Mouse (Mus musculus): Measurements from ENCODE around the gene Phospho2. TPM values are rescaled to one million over a fixed set of nuclear protein-coding genes. Genes with fewer than 3 reads are reported as not detected.
"Not testable (repeated sequence)": the region's sequence is repeated elsewhere in the genome, so short reads cannot be mapped to it uniquely, and the experiment has no call there.

Gene Phospho2
- total RNA-seq (2015) (19.8 and 25.3 TPM in 2 replicates), total RNA-seq (2017) (22.0 and 27.5 TPM in 2 replicates)

DNA sequence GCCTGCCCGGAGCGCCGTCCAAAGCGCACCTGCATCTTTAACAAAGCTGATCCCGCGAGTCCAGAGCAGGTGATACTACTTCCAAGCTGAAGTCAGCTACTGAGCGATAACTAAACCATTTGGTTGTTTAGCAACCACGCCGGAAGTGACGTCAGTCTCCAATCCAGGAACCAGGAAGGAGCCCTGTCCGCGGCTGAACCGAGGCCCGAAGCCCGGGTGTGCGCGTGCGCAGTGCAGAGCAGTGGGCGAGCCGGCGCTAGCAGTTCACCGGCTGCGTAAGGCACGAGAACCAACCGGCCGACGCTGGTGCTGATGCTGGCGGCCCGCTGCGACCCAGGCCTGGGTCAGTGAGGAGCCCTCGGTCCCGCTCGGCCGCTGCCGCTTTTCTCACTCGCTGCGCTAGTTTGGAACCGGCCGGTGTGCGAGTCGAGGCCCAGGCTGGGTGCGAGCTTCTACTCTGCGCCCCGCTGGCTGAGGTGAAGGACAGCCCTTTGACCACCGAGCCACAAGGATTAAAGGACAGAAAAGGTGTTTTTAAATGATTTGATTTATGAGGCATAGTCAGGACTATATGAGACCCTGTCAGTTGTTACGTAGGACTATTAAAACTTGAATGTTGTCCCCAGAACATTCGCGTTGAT is at the start of gene Phospho2, which contains the start of gene Ccdc173:
TSS of gene Phospho2 (plus strand) at position 195 of the 641 bp plus-strand sequence.
TSS of gene Ccdc173 (minus strand) at position 147 of the 641 bp plus-strand sequence.
- ATAC-seq (ENCODE audit: poor library complexity, severe bottlenecking): peak; percentile 91

DNA sequence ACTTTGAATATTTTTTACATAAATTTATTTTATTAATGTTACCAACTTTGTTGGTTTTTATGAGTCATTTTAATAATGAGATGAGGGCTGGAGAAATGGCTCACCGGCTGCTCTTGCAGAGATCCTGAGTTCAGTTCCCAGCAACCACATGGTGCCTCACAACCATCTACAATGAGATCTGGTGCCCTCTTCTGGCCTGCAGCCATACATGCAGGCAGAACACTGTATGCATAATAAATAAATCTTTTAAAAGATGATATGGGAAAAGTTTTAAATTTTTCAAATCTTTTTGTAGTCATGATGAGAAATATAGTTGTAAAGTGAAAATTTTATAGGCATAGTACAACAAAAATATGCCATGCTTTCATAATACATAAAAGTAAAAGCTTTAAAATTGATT is 44.3 kb upstream of the Phospho2 start:
- ATAC-seq (ENCODE audit: poor library complexity, severe bottlenecking): no peak

DNA sequence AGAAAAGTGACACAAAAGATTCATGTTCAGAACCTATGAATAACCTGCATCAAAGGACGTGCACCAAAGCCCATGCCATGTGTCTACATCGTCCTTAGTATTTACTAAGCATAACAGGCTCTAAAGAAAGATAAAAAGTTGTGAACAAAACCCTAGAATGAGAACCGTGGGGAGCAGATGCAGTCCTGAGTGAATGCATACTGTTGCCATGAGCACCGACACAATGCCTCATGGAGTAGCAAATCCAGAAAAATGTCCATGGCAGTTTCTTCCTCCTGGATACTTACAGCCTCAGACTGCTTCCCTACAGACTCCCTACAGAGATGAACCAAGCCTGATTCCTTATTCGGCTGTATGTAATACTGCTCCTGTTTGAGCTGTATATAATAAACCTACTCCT is 28.4 kb upstream of the Phospho2 start:
- no peak for ATAC-seq (ENCODE audit: poor library complexity, severe bottlenecking)

DNA sequence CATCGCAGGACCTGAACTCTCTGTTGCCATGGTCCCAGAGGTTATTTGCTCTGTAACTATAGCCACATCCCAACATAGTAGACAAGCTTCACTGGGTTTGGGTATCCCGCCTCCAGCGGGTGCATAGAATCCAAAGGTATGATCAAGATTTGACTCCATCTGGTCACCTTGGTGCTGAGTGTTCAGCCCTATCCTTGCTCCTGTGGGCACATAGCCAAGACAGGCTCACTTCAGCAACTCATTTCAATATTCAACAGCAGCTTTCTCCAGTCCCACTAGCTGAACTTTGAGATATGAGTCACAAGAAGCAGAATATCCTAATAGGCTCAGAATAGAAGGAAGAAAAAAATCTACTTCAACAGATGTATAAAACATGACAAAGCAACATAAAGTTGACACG is 26.1 kb upstream of the Phospho2 start:
- no peak for ATAC-seq (ENCODE audit: poor library complexity, severe bottlenecking)

DNA sequence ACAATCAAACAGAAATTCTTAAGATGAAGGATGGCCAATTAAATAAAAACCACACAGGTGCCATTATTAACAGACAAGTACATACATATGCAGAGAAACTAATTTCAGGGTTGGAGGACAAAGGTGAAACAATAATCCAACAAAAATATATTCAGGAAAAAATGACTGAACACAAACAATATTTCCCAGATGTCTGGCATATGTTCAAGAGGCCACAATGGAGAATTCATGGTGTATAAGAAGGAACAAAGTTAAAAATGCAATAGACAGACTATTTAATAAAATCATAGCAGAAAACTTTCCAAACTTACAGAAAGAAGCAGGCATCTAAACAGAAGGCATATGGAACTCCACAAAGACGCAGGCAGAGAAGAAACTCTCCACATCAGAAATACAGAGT is 24.7 kb upstream of the Phospho2 start:
- ATAC-seq (ENCODE audit: poor library complexity, severe bottlenecking): no peak

DNA sequence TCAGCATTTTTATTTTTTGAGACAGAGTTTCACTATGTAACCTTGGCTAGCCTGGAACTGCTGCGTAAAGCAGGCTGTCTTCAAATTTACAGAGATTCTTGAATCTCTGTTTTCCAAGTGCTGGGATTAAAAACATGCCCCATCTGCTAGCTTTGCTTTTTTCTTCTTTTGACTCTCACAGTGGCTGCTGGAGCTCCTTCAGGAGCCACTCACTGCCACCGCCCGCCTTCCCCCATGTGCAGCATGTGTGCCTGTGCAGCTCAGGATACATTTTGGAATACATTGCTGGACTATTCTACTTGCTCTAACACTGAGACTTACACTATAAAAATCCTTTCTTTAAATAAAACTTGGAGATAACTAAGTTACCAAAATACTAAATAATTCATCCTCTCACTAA is 16.1 kb upstream of the Phospho2 start:
- ATAC-seq (ENCODE audit: poor library complexity, severe bottlenecking): no peak

DNA sequence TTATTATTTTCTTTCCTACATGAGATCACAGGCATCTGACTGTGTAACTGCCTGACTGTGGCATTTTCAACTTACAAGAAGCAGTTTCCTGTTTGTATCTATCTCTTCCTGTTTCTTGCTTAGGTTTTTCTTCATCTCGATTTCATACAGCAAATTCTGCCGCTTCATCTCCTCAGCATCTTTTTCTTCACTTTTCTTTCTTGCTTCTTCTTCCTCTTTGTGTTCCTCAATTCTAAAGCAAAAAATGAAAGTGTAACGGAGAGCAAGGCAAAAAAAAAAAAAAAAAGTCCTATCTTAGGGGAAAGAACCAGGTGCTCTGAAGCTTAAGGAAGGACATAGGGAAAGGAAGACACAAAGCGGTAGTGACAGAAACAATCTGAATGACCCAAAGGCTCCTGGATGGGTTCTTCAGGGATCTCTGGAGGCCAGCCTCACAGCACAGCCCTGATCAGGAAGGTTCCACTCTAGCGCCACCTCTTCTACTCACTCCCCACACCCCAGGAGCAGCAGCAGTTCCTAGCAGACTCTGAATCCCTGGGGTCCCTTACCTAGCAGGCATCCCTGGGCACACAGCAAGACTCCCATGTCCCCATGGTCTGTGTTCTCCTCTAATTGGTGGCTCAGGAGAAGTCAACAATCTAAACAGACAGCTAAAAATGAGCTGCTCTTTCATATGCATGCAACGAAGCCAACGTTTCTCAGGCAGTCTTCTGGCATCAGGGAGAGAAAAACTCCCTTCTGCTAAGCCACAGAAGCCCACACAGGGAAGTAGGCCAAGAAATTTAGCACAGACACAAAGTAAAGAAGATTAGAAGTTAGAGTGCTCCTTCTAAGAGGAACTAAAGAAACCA is 11.2 kb upstream of the Phospho2 start:
- peak; percentile 62 for ATAC-seq (ENCODE audit: poor library complexity, severe bottlenecking)

DNA sequence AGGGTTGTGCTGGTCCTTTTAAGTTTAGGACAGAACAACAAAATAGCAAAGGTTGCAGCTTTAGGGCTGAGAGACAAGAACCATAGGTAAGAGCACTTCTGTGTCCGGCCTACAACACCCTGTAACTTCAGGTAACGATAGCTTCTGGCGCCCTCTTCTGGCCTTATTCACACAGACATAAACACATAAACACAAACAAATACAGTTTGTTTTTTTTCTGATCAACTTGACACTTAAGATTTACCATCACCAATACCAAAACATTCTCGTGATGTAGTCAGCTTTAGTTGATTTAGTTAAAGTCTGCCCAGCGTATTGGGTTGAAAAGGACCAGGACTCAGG is 10.6 kb upstream of the Phospho2 start:
- ATAC-seq (ENCODE audit: poor library complexity, severe bottlenecking): peak; percentile 79

DNA sequence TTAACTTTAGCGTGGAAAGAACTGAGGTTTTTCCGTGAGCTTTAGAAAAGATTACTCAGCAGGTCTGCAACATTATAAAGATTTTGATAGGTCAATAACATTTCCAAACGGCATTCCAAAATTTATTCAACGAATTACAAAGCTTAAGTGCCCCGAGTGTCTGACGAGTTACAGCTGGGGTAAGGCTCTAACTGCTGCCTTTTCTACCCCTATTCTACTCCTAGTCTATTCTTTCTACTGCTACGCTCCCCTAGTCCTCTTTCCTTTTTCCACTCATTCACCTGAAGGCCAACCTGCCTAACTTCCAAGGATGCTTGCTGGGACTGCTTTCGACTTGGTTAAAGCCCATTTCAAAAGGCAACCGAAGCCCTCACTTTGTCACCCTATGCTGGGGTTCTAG is 449 bp upstream of the Phospho2 start:
- ATAC-seq (ENCODE audit: poor library complexity, severe bottlenecking): no peak

DNA sequence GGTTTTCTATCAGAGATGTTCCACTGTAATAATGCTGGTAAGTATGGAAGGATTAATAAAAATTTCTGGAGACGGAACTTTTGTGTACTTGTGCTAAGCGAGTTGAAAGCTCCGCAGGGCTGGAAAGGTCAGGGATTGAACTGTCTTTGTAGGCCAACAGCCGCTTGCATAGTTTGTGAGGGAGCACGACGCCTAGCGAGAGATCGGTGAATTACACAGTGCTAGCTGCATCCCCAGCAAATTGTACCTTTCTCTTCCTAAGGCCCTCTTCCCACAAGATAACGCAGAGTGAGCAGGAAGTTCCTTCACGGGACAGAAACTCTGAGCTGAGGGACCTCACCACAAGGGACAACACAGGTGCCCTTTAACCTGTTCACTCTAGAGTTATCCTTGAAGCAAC is 862 bp downstream of the Phospho2 start:
- peak; percentile 80 for ATAC-seq (ENCODE audit: poor library complexity, severe bottlenecking)

DNA sequence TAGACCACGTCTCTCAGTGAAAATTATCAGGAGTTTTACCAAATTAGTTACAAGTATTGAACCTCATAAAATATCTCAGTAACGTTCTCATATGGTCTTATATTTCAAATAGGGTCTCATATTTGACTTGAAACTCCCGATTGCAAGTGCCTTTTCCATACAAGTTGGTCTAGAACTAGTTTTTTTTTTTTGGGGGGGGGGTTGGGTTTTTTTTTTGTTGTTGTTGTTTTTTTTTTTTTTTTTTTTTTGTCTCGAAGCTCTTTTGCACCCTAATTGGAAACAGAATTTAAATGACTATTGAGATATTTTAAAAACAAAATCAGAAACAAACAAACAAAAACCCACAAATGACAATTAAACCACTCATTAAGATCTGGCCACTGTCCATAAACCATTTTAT is 1.3 kb downstream of the Phospho2 start:
- ATAC-seq (ENCODE audit: poor library complexity, severe bottlenecking): no peak

DNA sequence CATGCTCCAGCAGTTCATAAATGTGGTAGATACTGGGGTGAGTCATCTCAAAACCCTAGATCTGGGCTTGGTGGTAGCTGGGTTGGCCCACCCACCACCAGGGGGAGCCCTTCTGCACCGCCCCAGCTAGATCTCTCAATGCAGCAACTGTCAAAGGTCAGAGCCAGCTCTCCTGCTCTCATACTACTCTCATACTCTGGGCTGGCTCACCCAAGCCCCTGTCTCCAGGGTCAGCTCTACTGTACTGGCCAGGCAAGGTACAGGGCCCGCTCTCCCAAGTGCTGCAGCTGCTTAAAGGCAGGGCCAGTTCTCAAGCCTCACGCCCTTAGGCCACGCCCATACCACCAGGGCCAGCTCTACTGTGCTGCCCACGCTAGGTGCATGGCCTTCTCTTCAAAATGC is 13.5 kb downstream of the Phospho2 start:
- peak; percentile 98 for ATAC-seq (ENCODE audit: poor library complexity, severe bottlenecking)

DNA sequence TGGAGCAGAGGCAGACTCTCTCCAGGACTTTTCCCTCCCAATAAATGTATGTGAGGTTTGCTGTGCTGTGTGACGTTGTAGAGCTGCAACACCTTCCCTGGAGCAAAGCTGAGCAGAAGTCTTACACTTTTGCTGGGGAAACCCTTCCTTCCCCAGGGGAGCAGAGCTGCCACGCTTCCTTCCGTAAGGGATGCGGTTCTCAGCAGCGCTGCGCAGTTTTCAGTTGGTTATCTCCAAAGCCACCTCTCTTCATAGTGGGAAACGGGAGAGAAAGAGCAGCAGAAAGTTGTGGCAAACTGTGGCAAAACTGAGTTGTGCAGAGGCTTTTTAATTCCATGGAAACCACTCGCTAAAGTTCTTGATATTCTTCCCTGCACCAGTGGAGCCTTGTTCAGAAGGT is 14.3 kb downstream of the Phospho2 start:
- no peak for ATAC-seq (ENCODE audit: poor library complexity, severe bottlenecking)

DNA sequence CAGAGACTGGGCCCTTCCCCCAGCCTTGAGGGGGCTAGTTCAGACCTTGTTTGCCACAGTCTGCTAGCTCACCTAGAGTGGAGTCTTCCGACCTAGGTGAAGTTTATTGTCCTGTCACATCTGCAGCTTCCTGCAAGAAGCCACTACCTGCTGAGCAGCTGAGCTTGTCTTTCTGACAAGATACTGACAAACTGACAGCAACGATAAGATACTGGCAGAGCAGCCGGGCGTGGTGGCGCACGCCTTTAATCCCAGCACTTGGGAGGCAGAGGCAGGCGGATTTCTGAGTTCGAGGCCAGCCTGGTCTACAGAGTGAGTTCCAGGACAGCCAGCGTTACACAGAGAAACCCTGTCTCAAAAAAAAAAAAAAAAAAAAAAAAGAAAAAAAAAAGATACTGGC is 15.2 kb downstream of the Phospho2 start:
- not testable (repeated sequence) for ATAC-seq (ENCODE audit: poor library complexity, severe bottlenecking)

DNA sequence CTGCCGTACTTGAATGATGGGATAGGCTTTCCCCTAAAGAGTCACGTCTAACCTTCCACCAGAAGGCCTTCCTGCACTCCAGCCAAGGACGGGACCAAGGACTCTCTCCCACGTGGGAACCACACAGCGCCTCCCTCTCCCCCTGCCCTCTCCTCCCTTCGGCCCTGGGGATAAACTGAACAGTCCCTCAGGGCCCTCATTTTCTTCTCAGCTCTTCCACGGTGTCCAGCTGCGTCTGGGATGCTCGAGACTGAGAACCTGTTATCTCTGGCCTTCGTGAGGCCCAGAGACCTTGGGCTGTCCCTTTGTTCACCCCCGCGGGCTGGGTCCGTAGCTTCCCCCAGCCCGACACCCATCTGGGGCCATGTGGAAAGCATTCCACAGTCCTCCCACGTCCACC is 20.7 kb downstream of the Phospho2 start:
- ATAC-seq (ENCODE audit: poor library complexity, severe bottlenecking): no peak

DNA sequence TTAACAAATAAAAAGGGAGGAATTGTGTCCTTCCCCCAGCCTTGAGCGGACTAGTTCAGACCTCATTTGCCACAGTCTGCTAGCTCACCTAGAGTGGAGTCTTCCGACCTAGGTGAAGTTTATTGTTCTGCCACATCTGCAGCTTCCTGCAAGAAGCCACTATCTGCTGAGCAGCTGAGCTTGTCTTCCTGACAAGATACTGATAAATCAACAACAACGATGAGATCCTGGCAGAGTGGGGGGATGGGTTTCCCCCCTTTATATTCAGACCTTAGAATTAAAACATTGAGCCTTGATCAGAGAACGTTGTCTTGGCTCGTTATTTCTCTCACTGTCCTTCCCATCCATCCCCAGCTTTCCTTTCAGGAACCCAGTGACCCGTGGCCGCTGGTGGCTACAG is 21.9 kb downstream of the Phospho2 start:
- ATAC-seq (ENCODE audit: poor library complexity, severe bottlenecking): not testable (repeated sequence)

DNA sequence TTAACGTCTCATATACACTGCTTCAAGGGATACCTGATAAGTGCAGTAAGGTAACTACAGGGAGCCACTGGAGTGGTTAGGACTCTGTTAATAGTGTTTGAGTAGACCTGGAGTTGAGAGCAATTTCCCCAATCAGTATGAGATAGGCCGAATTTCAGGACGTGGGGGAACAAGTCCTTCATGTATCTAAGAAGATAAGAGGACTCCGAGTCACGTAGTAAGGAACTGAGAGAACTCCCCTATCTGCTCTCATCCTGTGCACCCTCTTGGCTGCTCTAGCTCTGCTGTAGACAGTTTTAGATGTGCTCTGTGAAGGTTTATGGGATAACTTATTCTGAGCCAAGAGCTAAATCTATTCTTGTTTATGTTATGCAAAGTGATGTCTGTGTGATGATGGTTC is 27.2 kb downstream of the Phospho2 start:
- no peak for ATAC-seq (ENCODE audit: poor library complexity, severe bottlenecking)

DNA sequence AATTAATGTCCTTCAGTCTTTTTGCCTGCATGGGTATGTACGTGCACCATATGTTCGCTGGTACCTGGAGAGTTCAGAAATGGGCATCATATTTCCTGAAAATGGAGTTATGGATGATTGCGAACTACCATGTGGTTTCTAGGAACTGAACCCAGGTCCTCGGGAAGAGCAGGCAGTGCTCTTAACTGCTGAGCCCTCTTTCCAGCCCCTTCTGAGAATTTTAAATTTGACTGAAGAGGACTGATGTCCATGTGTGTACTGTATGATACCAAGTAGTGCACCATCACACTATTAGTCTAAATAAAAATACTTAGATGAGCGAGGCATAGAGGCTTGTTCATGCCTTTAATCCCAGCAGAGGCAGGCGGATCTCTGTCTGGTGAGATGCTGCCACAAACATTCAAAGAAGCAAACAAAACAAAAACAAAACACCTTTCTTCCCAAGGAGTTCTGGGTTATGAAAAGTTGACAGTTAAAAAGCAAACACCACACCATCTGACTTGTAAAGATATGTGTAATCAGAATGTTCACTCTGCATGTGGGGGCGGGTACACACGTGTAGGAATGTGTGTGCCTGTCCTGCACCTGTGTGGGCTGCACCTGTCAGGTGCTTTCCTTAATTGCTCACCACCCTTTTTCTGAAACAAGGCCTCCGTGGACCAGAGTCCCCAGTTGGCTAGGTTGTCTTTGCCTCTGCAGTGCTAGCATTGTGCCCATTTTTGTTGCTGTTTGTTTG is 29.1 kb downstream of the Phospho2 start:
- ATAC-seq (ENCODE audit: poor library complexity, severe bottlenecking): no peak

DNA sequence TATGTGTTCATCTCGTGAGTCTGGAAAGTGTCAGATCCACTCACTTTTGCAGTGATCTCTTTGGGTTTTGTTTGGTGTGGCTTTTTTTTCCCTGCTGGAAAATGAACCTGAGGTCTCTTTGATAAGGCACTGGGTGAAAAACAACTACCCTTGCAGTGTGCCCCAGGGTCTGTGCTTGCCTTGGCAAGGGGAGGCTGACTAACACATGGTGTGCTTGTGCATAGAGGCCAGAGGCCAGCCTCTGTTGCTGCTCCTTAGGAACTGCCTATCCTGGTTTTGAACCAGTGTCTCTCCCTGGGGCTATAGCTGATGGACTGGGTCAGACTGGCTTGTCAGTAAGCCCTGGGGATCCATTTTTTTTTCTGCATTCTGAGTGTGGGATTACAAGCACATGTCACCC is 30.8 kb downstream of the Phospho2 start:
- no peak for ATAC-seq (ENCODE audit: poor library complexity, severe bottlenecking)

DNA sequence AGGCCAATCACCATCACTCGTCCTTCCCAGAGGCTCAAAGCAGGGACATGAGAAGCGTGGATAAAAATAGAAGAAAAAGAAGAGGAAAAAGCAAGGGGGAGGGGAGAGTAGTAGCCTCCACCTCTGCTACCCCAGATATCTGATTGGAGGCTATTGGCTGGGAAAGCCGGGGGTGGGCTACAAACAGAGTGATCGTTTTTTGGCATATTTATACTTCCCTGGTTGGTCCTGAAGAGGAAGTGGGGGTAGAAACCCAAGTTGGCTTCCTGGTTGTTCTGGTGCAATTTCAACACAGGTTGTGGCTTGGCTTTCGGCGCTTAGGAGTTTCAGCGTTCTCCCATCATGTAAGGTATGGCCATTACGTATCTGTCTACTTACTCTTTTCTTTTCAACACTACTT is 32.3 kb downstream of the Phospho2 start, which contains the start of gene Klhl23:
TSS of gene Klhl23 (plus strand) at position 234 of the 400 bp plus-strand sequence.
- ATAC-seq (ENCODE audit: poor library complexity, severe bottlenecking): peak; percentile 78

DNA sequence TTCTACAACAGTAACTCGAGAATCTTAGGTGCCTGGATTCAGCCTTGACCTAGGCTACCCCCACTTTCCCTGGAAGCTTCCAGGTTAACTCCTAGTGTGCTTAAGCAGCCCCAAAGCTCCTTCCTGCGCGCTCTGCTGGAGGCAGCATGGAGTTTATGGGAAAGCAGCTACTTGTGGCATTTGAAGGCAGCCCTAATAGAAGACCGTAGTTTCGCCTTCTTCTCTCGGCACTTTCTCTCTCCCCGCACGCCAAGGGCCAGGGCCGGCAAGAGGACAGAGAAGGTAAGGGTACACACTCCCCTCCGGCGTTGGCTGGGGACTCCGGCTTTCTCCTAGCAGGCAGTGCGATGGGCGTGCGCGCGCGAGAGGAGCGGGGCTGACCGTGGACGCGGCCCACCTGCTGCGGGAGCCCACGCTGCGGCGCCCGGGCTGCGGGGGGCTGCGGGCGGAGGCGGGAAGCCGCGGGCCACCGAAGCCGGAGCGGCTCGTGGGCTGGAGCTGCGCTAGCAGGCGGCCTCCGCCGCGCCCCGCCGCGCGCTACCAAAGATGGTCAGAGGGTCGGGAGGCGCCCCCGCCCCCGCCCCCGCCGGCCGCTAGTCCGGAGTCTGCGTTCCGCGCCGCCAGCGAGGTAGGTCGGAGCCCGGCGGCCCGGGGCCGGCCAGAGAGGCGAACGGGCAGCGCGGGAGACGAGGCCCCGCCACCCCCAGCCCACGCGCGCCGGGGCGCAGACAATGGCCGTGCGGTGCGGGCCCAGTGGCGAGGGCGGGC is 33.1 kb downstream of the Phospho2 start:
- peak; percentile 44 for ATAC-seq (ENCODE audit: poor library complexity, severe bottlenecking)
